Mouse (Mus musculus) layer of hippocampus, adult 6 months (tissue): ENCODE measurements around the gene Abr. TPM values are rescaled to one million over a fixed set of nuclear protein-coding genes. Genes with fewer than 3 reads are reported as not detected.

Source experiments
- long read RNA-seq, 2 experiments: library from polyadenylated mRNA; unstranded; transcript quantifications; one replicate each; pipeline ENCODE4 v2.0.0; 2019 to 2020
- polyA plus RNA-seq: library from polyadenylated mRNA; unstranded; fragments of <200 nt; fragmentation: Nextera tagmentation; gene quantifications from 2 replicates; pipeline ENCODE4 v1.2.3, GENCODE M21; 2021

Abr gene
- polyA plus RNA-seq: 111 and 112 TPM in 2 replicates
- long read RNA-seq, experiment 1, full-length matches to known transcripts: 30 of 213 reads
- long read RNA-seq, experiment 1, partial matches to known transcripts: 55 of 213 reads
- long read RNA-seq, experiment 1, other reads (novel, unspliced or antisense): 128 of 213 reads
- long read RNA-seq, experiment 2, full-length matches to known transcripts: 536 of 1,100 reads
- long read RNA-seq, experiment 2, partial matches to known transcripts: 141 of 1,100 reads
- long read RNA-seq, experiment 2, other reads (novel, unspliced or antisense): 423 of 1,100 reads

DNA sequence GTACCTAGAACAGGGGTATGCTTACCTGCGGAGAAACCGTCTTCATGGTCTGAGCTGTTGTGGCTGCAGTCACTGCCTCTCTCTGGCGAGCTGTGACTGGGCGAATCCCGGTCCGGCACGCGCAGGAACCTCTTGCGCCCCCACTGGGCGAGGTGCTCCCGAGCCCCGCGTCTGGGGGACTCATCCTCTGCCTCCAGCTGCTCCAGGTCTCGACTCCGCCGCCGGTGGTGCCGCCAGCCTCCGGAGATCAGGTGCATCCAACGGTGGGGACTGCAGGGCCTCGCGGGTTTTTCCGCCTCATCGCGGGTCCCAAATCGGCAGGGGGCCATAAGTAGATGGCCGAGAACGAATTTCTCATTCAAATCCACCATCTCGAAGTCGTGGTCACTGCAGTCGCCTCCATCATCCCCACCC is at the start of gene Abr:
Gene Abr (minus strand): TSS at position 163 of the 414 bp plus-strand sequence.

DNA sequence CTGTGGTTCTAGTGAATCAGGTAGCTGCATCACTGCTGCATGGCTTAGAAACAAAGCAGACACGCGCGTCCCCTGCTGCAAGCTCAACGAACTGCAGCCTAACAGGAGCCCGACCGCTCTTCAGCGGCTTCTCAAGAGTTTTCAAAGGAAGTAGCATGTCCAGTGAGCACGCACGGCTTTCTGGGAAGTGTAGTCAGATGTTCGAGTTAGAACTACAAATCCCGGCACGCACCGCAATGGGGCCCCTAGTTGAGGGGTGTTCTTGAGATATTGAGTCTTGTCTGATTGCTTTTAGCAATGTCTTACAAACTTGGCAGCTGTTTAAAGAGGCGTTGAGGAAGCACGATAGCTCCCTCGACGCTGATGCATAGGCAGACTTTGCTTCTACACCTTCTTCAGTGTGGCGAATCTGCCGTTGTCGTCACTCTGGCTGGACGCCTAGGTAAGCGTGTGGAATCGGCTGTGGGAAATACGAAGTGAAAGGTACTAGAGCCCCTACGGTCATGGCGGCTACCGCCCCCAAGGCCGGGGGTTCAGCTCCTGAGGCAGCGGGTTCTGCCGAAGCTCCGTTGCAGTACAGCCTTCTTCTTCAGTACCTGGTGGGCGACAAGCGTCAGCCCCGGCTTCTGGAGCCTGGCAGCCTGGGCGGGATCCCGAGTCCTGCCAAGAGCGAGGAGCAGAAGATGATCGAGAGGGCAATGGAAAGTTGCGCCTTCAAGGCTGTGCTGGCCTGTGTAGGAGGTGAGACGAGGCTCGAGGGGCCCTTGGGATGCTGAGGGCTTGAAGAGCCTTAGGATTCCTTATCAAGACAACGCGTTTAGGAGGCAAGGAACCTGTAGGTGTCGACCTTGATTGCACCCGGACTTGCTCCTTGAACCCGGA is 215.2 kb downstream of the Abr start, which contains the start of gene Timm22:
Gene Timm22 (plus strand): TSS at position 251 of the 882 bp plus-strand sequence.

DNA sequence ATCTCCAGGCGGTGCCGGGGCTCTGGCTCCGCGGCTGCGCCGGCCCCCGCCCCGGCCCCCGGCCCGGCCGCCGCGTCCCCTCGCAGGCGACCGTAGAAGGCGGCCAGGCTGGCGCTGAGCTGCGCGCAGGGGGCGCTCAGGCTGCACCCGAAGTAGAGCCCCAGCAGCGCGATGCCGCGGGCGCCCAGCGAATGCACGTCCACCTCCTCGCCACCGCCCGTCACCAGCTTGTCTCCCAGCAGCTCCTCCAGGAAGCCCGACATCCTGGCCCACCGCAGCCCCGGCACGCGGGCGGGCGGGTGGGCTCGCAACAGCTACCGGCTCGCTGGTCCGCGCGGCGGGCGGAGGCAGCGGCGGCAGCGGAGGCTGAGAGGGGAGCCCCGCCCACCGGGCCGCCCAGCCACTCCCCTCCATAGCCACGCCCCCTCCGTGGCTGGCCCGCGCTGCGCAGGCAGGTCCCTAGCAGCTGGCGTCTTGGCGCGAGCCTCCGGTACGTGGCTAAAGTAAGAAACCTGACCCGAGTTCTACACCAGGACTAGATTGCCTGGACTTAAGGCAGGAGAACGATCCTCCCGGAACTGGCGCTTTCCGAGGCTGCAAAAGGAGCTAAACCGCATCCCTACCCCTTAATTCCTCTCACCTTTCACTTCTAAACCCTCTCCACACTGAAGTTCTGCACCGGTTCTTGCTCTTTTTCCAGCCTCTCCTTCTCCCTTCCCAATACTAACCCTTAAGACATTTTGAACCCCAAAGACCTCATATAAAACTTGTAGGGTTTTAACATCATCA is 223.1 kb downstream of the Abr start, which contains the start of gene Nxn:
Gene Nxn (minus strand): TSS at position 343 of the 789 bp plus-strand sequence.

Other genes starting within 250 kb of the Abr start
- gene Nxn, start 223.2 kb downstream of the Abr start, polyA plus RNA-seq: 2.2 and 2.8 TPM in 2 replicates
- gene Timm22, start 215.4 kb downstream of the Abr start, polyA plus RNA-seq: 34.0 and 35.0 TPM in 2 replicates
- 6.1 and 6.5 TPM in 2 replicates for gene Bhlha9, start 50.2 kb upstream of the Abr start, polyA plus RNA-seq
- 0.21 and 0.39 TPM in 2 replicates for gene Trarg1, start 57.5 kb upstream of the Abr start, polyA plus RNA-seq
- gene Gosr1, start 141.3 kb upstream of the Abr start, polyA plus RNA-seq: 23.7 and 30.9 TPM in 2 replicates
- 6.5 and 7.7 TPM in 2 replicates for gene Cpd, start 224.7 kb upstream of the Abr start, polyA plus RNA-seq